Mouse (Mus musculus): ENCODE data around the gene Pros1. TPM values are rescaled to one million over a fixed set of nuclear protein-coding genes. Genes with fewer than 3 reads are reported as not detected.

The Pros1 gene
- total RNA-seq, 2 experiments from 2014 or later: 8.5 to 9.5 TPM

DNA sequence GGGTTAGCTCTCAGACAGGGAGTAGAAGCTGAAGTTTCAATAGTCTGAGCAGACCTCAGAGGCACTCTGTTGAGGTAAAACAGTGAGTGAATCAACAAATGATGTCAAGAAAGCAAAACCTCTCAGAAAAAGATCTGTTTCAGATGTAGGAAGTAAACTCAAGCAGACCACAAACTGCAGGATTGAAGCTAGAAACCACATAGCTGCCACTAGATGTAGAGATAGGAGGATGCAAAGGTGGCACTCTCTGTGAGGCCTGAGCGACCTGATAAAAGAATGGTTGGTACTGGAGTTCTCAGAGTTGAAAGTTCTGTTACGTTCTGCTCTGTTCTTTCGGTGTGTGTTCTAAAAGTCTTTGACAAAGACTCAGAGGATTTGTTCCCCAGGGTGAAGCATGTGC lies 41.7 kb downstream of the Pros1 start:
- TF ChIP-seq CTCF (conservative IDR thresholded peaks at IDR 0.05): no peak
- Histone ChIP-seq H3K27ac (no peak overlapping the region), H3K4me3 (no peak overlapping the region)
- no peak for DNase-seq (ENCODE audit: low spot score in 2 of 2)

DNA sequence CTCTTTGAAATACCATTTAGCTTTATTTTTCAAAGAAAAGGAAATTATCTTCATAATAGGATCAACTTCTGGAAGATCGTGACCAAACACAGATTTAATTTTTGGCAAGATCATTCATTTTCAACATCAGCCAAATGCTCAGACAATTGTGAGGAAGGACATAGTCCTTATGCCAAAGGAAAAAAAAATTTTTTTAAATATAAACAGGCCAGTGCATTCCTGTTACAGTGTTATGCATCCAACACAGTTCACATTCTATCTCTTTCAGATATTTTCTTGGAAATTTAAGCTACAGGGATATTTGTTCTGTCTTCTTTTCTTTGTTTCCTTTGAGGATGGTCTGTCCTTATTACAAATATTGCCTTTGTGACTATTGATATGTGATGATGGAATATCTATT lies 57.3 kb downstream of the Pros1 start:
- TF ChIP-seq CTCF (conservative IDR thresholded peaks at IDR 0.05): no peak
- H3K27ac ChIP-seq: no peak overlapping the region
- no peak for DNase-seq (ENCODE audit: low spot score in 2 of 2)
- no peak overlapping the region for H3K4me3 ChIP-seq

DNA sequence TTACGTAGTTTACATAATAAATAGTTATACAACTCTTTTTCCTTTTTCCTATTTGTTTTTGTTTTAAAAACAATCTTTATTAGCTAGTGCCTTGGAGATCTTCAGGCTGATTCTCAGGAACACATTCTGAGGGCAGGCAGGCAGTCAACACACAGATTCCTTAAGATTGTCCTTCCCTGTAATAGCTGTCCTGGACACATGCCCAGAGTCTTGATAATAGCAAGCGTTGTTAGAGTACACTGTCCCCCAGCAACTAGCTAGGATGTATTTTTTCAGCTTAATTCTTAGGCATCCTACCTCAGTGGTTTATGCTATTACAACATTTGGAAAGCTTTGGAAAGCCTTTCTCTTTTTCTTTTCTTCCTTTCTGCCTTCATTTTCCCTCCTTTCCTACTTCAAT lies 58.1 kb downstream of the Pros1 start:
- H3K27ac ChIP-seq: no peak overlapping the region
- no peak overlapping the region for H3K4me3 ChIP-seq
- TF ChIP-seq CTCF (conservative IDR thresholded peaks at IDR 0.05): no peak
- no peak for DNase-seq (ENCODE audit: low spot score in 2 of 2)

DNA sequence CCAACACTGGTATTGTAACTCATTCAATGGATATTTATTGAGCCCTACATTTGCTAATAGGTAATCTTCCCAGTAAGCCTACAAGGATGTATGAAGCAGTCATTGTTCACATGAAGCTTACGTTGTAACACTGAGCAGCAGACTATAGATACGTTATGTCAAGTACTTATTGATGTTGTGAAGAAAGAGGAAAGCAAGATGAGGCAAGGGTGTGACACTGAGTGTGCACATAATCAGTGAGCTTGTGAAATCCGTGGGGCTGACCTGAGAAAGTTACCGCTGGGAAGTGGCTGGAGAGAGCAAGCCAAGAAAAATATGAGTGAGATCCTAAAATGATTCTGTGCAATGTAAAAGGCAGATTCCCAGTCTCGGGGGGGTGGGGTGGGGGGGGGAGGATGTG lies 61.4 kb downstream of the Pros1 start:
- no peak overlapping the region for H3K4me3 ChIP-seq
- no peak for TF ChIP-seq CTCF (conservative IDR thresholded peaks at IDR 0.05)

DNA sequence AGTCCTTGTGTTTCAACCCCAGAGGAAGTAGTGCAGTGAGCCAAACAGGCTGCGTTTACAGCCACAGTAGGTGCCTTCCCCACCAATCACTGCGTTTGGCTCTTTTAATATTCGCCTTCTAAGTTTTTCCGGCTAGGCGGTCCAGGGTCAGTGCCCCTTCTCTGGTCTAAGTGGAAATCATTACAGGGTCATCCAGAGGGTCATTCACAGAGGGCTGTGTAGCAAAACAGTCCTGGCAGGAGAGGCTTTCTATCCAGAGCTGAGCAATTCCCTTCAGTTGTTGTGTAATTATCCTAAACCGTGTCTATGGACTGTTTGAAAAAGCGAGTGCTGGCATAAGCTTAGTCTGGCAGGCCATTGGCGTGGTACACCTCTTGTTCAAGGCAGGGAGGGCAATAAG lies 68.1 kb downstream of the Pros1 start:
- no peak for DNase-seq (ENCODE audit: low spot score in 2 of 2)
- no peak overlapping the region for H3K27ac ChIP-seq
- no peak for TF ChIP-seq CTCF (conservative IDR thresholded peaks at IDR 0.05)
- no peak overlapping the region for H3K4me3 ChIP-seq

More for the DNA sequence above, 61.4 kb downstream of the Pros1 start:
- no peak overlapping the region for H3K27ac ChIP-seq
- no peak for DNase-seq (ENCODE audit: low spot score in 2 of 2)

DNA sequence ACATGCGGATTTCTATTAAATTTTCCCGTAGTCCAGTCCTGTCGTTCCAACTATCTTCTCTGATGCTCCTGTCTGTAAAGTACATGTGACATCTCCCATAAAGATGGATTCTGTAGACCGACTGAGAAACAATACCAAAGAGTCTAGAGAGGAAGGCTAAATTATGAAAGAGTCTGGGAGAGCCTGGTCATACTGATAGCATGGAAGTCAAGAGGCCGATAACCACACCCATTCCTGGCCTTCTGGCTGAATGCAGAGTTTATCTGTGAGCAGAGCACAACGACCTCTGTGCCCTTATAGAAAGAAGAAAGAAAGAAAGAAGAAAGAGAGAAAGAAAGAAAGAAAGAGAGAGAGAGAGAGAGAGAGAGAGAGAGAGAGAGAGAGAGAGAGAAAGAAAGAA lies 77.2 kb downstream of the Pros1 start:
- no peak for TF ChIP-seq CTCF (conservative IDR thresholded peaks at IDR 0.05)
- no peak overlapping the region for H3K27ac ChIP-seq
- no peak for DNase-seq (ENCODE audit: low spot score in 2 of 2)
- no peak overlapping the region for H3K4me3 ChIP-seq

DNA sequence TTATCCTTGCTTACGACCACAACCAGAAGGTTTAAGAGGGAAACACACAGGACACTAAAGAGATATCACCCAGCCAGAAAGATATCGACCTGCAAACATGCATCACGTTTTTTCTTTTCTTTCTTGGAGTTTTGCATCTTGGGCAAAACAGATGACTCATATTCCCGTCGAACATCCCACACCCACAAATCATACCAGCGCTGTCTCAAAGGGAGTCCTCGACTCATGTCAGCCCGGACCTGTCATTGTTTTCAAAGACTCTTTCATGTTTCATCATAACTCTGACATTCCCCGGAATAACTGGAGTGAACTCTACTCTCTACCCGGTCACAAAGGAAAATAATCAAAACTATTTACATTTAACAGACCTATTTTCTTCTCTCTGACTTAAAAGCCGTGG lies 82.2 kb downstream of the Pros1 start:
- TF ChIP-seq CTCF (conservative IDR thresholded peaks at IDR 0.05): no peak
- Histone ChIP-seq H3K4me3 (no peak overlapping the region), H3K27ac (no peak overlapping the region)
- no peak for DNase-seq (ENCODE audit: low spot score in 2 of 2)

DNA sequence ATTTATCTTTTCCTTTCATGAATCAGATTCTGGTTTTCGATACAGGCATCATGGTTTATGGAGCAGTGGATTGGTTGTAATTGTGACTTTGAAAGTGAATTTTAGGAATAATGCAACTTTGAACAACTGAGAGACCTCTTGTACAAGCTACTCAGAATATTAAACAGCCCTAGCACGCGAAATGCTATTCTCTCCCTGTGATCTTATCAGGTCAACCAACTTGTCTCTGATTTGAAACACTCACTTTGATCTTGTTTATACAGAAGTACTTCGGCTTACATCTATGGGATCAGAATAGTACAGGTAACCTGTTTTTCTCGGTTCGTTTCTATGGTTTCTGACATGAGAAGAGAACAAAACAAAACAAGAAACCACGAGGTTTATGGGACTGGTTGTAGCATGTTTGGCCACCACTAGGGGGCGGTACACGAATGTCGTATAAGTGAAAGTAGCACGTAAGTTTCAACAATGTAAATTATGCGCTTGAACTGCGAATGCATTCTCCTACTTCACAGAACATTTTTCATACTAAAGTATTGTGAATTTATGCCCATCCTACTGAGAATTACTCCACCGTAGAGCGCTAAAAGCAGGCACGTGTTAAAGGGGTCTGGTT lies 86.4 kb downstream of the Pros1 start:
- H3K27ac ChIP-seq: no peak overlapping the region

DNA sequence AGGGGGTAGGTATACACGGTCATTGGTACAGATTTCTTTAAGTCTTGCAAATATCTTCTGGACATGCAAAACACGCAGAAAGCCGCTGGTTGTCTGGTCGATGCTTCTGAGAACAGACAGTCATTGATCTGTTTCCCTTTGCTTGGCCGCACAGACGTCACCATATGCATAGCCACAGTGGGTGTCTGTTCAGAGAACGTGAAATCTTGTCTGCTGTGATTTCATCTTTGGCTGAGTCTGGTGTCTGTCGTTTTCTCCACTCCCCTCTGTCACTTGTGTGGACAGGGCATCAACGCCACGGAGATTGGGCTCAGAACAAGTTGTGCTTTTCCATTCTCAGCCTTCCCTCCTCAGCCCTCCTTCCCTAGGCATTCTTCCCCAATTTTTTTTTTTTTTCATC lies 87.7 kb downstream of the Pros1 start:
- Histone ChIP-seq H3K27ac (no peak overlapping the region), H3K4me3 (no peak overlapping the region)
- no peak for DNase-seq (ENCODE audit: low spot score in 2 of 2)
- no peak for TF ChIP-seq CTCF (conservative IDR thresholded peaks at IDR 0.05)

More for the DNA sequence above, 86.4 kb downstream of the Pros1 start:
- H3K4me3 ChIP-seq: peak overlapping the region; percentile 44
- TF ChIP-seq CTCF (conservative IDR thresholded peaks at IDR 0.05): peak; percentile 98
- DNase-seq (ENCODE audit: low spot score in 2 of 2): peak; percentile 49 to 77

DNA sequence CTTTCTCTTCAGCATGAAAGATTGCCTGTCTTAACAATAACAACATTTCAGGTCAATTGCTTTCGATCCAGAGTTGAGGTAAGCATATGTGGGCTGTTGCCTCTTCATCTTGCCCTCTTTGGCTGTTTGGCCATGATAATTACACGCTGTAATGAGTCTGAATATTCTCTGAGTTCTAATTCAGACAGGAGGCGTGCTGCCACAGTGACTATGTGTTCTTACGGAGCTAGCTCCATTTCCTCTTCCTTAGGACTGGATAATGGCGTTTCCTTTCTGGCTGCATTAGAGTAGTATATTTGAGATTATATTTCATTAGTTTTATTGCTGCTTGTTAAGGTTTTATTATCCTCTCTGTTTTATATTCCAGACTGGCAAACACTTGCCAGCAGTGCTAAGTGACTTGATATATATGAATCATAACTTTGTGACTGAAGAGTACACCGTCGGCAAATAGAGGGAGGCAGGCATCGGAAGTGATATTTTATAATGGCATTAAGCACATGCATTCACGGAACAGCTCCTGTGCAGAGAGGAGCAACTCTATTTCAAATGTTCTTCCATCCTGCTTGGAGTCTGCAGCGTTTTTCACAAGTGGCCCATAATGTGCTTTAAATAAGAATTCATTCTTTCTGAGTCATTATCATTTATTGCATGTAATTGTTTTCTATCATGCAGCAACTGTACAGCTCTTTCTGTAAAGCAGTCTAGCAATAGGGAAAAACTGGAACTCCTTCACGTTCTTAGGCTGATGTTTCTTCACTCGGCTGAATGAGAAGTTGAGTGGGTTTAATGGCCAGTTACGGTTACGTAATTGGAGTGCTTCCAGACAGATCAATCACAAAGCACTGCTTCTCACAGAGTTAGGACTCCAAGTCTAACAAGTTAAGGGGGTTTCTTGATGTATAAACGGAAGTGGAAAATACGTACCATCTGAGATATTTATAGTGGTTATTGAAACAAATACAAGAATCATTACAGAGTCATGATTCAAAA lies 88.6 kb downstream of the Pros1 start:
- no peak overlapping the region for H3K4me3 ChIP-seq
- no peak for TF ChIP-seq CTCF (conservative IDR thresholded peaks at IDR 0.05)
- H3K27ac ChIP-seq: no peak overlapping the region
- DNase-seq (ENCODE audit: low spot score in 2 of 2): no peak

DNA sequence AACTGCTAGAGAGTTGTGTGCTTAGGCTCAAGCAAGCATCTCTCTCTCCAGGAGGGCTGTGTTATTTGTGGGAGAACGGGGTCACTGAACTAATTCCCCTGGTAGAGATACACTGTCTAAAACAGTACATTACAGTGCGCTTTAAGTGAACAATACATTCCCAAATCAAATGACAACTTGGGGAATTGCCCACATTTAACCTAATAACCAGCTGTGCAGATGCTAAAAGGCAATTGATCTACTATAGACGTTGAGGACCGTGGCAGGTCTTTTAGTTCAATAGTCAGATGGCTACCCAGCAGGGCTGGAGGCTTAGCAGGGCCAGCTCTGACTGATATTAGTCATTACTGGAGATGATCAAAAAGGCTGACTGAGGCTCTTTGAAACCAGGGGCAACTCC lies 104.4 kb downstream of the Pros1 start:
- no peak for DNase-seq (ENCODE audit: low spot score in 2 of 2)
- no peak for TF ChIP-seq CTCF (conservative IDR thresholded peaks at IDR 0.05)
- H3K27ac ChIP-seq: no peak overlapping the region

DNA sequence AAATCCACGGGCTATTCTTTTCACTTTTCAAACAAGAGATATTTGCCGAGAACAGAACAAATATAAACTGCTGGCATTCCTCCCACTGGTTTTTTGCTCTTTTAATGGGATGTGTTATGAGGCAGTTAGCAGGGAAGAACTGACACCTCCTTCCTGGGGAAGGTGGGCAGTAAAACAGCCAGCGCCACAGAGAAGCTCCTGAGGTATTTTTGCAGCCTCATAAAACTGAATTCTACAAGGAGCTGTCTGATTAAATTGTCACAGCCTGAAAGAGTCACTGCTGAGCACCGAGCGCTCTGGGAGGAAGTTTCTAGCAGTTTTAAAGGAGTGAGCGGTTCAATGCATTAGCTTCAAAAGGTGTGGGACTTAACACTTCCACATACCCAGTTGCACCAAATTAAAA lies 110.3 kb downstream of the Pros1 start:
- DNase-seq (ENCODE audit: low spot score in 2 of 2): no peak
- no peak overlapping the region for H3K27ac ChIP-seq

More for the DNA sequence above, 104.4 kb downstream of the Pros1 start:
- no peak overlapping the region for H3K4me3 ChIP-seq

DNA sequence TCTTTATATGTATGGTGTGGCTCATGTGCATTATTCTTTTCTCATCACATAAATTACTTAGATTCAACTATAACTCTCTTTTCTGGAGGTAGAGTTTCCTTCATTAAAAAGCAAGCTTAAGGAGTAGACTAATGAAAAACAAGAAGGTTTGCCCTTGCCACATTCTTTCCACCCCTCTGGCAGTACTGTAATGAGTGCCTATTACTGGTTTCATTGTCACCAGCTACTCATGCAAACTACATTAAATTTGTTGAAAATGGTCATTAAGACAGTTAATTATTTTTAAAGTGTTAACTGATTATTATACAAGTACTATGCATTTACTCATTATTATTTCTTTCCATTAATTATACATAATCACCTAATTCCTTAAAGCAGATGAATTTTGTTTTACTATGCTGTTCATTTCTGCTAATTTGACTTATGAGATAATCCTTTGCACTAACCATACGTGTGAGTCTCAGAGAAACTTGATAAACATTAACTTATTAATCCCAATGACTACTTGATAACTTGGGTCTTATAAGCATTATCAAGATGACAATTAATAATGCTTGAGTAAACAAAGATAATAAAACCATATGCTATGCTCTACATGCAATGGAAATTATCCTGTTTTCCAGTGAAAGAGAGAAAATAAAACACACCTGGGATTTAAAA lies 117.7 kb downstream of the Pros1 start:
- TF ChIP-seq CTCF (conservative IDR thresholded peaks at IDR 0.05): no peak
- H3K4me3 ChIP-seq: no peak overlapping the region
- H3K27ac ChIP-seq: no peak overlapping the region
- no peak for DNase-seq (ENCODE audit: low spot score in 2 of 2)

More for the DNA sequence above, 110.3 kb downstream of the Pros1 start:
- no peak overlapping the region for H3K4me3 ChIP-seq
- TF ChIP-seq CTCF (conservative IDR thresholded peaks at IDR 0.05): no peak

All from layer of hippocampus, adult 2 months (tissue).